Comparison of ENCODE assay signal across 10 mouse cellular contexts in genomic region chr19:56601901-56602347, GRCm38 (mm10). TPM values are rescaled to one million over a fixed set of nuclear protein-coding genes. Genes with fewer than 3 reads are reported as not detected.
A peak's percentile ranks its signal among the peaks of the same experiment; 100 is the strongest.
DNase-seq lines count a peak whose midpoint lies in the region; ATAC-seq and TF ChIP-seq lines count a peak whose summit lies in the region.
"Had no signal": no experiment of that assay in that cellular context is flagged by ENCODE, and none has a peak within 500 bp of the region (broad histone marks: within the 10 kb centered on the region; RNA-seq: fewer than 3 reads in every experiment).

No protein-coding gene starts in this region.

- ATAC-seq in intestine, embryonic 14.5 days (replicated peaks; ENCODE audit: low FRiP score, low TSS enrichment, low read depth): peak; percentile 30; the same call in 1 of the 2 replicates
- ATAC-seq in limb, embryonic 15.5 days (ENCODE audit: insufficient number of reproducible peaks, low FRiP score, low TSS enrichment, low read depth): 0 out of 2 replicates have a peak, but pooled peaks have one; percentile 36
- ATAC-seq in stomach, embryonic 16.5 days (ENCODE audit: insufficient read depth, low FRiP score): peak; percentile 79

- H3K9me3 ChIP-seq in intestine, embryonic 14.5 days (ENCODE audit: control insufficient read depth, low read length): no peaks in the 10 kb centered on the region
- no peaks in the 10 kb centered on the region for H3K9me3 ChIP-seq in limb, embryonic 15.5 days
- no peaks in the 10 kb centered on the region for H3K9me3 ChIP-seq in stomach, embryonic 16.5 days (replicated peaks; ENCODE audit: control insufficient read depth, low read length)
- H3K9me3 ChIP-seq: forebrain, embryonic 10.5 days had no signal

- peaks cover 31% of the 10 kb centered on the region for H3K36me3 ChIP-seq in intestine, embryonic 14.5 days (ENCODE audit: control insufficient read depth, insufficient read depth, low read length)
- H3K36me3 ChIP-seq in limb, embryonic 15.5 days: peaks cover 13% of the 10 kb centered on the region
- 0 out of 2 replicates have a peak, but pooled peaks cover 4% of the 10 kb centered on the region for H3K36me3 ChIP-seq in stomach, embryonic 16.5 days (ENCODE audit: control insufficient read depth, insufficient read depth, low read length)
- peaks cover 10% of the 10 kb centered on the region for H3K36me3 ChIP-seq in thymus, adult 2 months (ENCODE audit: control insufficient read depth, insufficient read depth, low read length)

- H3K27ac ChIP-seq in intestine, embryonic 14.5 days (ENCODE audit: low read depth): no peak overlapping the region
- no peak overlapping the region for H3K27ac ChIP-seq in limb, embryonic 15.5 days
- no peak overlapping the region for H3K27ac ChIP-seq in stomach, embryonic 16.5 days (ENCODE audit: low read length)
- H3K27ac ChIP-seq in thymus, adult 2 months (ENCODE audit: control insufficient read depth, insufficient read depth, low read length): no peak overlapping the region
- H3K27ac ChIP-seq: forebrain, embryonic 10.5 days had no signal

- TF ChIP-seq CTCF in thymus, adult 2 months (IDR thresholded peaks at IDR 0.05; ENCODE audit: borderline replicate concordance, control insufficient read depth, extremely low read depth, insufficient read depth, low read length, poor library complexity): no peak

- no peak overlapping the region for H3K4me3 ChIP-seq in intestine, embryonic 14.5 days (ENCODE audit: low read depth, low read length)
- H3K4me3 ChIP-seq in limb, embryonic 15.5 days: no peak overlapping the region
- H3K4me3 ChIP-seq in stomach, embryonic 16.5 days (replicated peaks; ENCODE audit: low read length): no peak overlapping the region
- no peak overlapping the region for H3K4me3 ChIP-seq in thymus, adult 2 months (ENCODE audit: control insufficient read depth, insufficient read depth, low read length)
- H3K4me3 ChIP-seq: forebrain, embryonic 10.5 days had no signal

- no peak overlapping the region for H3K9ac ChIP-seq in intestine, embryonic 14.5 days (ENCODE audit: low read length)
- no peak overlapping the region for H3K9ac ChIP-seq in limb, embryonic 15.5 days
- no peak overlapping the region for H3K9ac ChIP-seq in stomach, embryonic 16.5 days (ENCODE audit: low read length)

- TF ChIP-seq POLR2A in thymus, adult 2 months (IDR thresholded peaks at IDR 0.05; ENCODE audit: control insufficient read depth, extremely low read depth, insufficient read depth, low read length, poor library complexity): no peak

- WGBS in intestine, embryonic 14.5 days: 54% methylated on average over 15 of the region's 15 CpGs
- WGBS in limb, embryonic 15.5 days: 53% methylated on average over 15 of the region's 15 CpGs
- 50% methylated on average over 15 of the region's 15 CpGs for WGBS in stomach, embryonic 16.5 days
- whole genome bisulfite sequencing in thymus, adult 2 months: 91% methylated on average over 15 of the region's 15 CpGs

- DNase-seq in lung, adult 18-20 months: peak; percentile 72 to 84
- no peak for DNase-seq in lung, postnatal 14 days
- no peak for DNase-seq in intestine, embryonic 14.5 days (ENCODE audit: low spot score)
- no peak for DNase-seq in ovary, adult 18-20 months (ENCODE audit: low spot score)
- DNase-seq in thymus, adult 2 months: no peak
- DNase-seq in gastrocnemius, adult 8-10 months (ENCODE audit: low spot score in 2 of 2): no peak
- DNase-seq: layer of hippocampus, adult 9-11 months had no signal

- H3K4me1 ChIP-seq in intestine, embryonic 14.5 days (replicated peaks; ENCODE audit: control insufficient read depth, insufficient read depth, low read length): peaks cover 4% of the 10 kb centered on the region; the same call in 1 of the 2 replicates
- H3K4me1 ChIP-seq in limb, embryonic 15.5 days: peaks cover 16% of the 10 kb centered on the region; the same call in 1 of the 2 replicates
- H3K4me1 ChIP-seq in stomach, embryonic 16.5 days (ENCODE audit: control insufficient read depth, insufficient read depth, low read length): peaks cover 13% of the 10 kb centered on the region
- H3K4me1 ChIP-seq in thymus, adult 2 months (replicated peaks; ENCODE audit: control insufficient read depth, insufficient read depth, low read length): no peaks in the 10 kb centered on the region

- H3K27me3 ChIP-seq in intestine, embryonic 14.5 days (replicated peaks; ENCODE audit: control insufficient read depth, insufficient read depth, low read length): no peaks in the 10 kb centered on the region
- H3K27me3 ChIP-seq in limb, embryonic 15.5 days: no peaks in the 10 kb centered on the region
- H3K27me3 ChIP-seq in stomach, embryonic 16.5 days (ENCODE audit: control insufficient read depth, insufficient read depth, low read length): no peaks in the 10 kb centered on the region
- H3K27me3 ChIP-seq in thymus, adult 2 months (ENCODE audit: control insufficient read depth, insufficient read depth, low read length): no peaks in the 10 kb centered on the region

- H3K4me2 ChIP-seq in intestine, embryonic 14.5 days (ENCODE audit: low read length): no peak overlapping the region
- H3K4me2 ChIP-seq in limb, embryonic 15.5 days: no peak overlapping the region
- H3K4me2 ChIP-seq in stomach, embryonic 16.5 days (ENCODE audit: low read depth, low read length): no peak overlapping the region

RNA-seq across cellular contexts. Expression of gene Nhlrc2, which starts 53.9 kb away (rescaled TPM):
- polyA plus RNA-seq in intestine, embryonic 14.5 days (2014; fragmentation: Nextera tagmentation; extraction: Ambion mirVana): 18.0 and 20.1 TPM in 2 replicates
- polyA plus RNA-seq in limb, embryonic 15.5 days (2015; fragmentation: Nextera tagmentation; extraction: Ambion mirVana): 12.5 and 14.1 TPM in 2 replicates
- polyA plus RNA-seq in stomach, embryonic 16.5 days (2015; fragmentation: Nextera tagmentation; extraction: Ambion mirVana): 14.5 and 17.7 TPM in 2 replicates
- polyA plus RNA-seq in thymus, adult 2 months (2012; rRNA removed): 12.6 and 13.9 TPM in 2 replicates
- 1 to 10 TPM; 8.4 to 9.2 (median 9.0) TPM for total RNA-seq in gastrocnemius, adult 8-10 months (2022)

RNA-seq across cellular contexts. Expression of gene Dclre1a, which starts 53.9 kb away (rescaled TPM):
- polyA plus RNA-seq in intestine, embryonic 14.5 days (2014; fragmentation: Nextera tagmentation; extraction: Ambion mirVana): 23.9 and 26.0 TPM in 2 replicates
- 17.9 and 19.2 TPM in 2 replicates for polyA plus RNA-seq in limb, embryonic 15.5 days (2015; fragmentation: Nextera tagmentation; extraction: Ambion mirVana)
- polyA plus RNA-seq in stomach, embryonic 16.5 days (2015; fragmentation: Nextera tagmentation; extraction: Ambion mirVana): 20.6 TPM in 2 replicates
- polyA plus RNA-seq in thymus, adult 2 months (2012; rRNA removed): 2.1 and 3.1 TPM in 2 replicates
- total RNA-seq in gastrocnemius, adult 8-10 months (2022): 1 to 10 TPM; 2.8 to 4.5 (median 3.5) TPM

Comparison
In these comparisons a context has a peak if more than half of its experiments do, and no peak if none do; other contexts are left out.
1. DNase-seq: peak in lung, adult 18-20 months (2 of 2); none in lung, postnatal 14 days (single experiment), intestine, embryonic 14.5 days (single experiment), ovary, adult 18-20 months (single experiment), thymus, adult 2 months (single experiment) and gastrocnemius, adult 8-10 months (0 of 2).
2. Peak in every context shown above with its lines, with median percentiles within 50 percentile points of each other: ATAC-seq.